Mouse (Mus musculus) lung, postnatal 0 days (tissue): ENCODE measurements around the gene Vegfb. TPM values are rescaled to one million over a fixed set of nuclear protein-coding genes. Genes with fewer than 3 reads are reported as not detected.

Experiments
- ATAC-seq: fragments of 200-750 bp; cut with Nextera tagmentation; 2 replicates; pipeline ENCODE4 v1.8.0; 2017; ENCODE audit warnings: moderate library complexity
- DNase-seq: peaks from one replicate; pipeline ENCODE4 v3.0.0-alpha.2; 2016; ENCODE audit warnings: low spot score
- H3K27ac ChIP-seq: fragments of 300-500 bp; sonication (generic); 2 replicates; pipeline ENCODE4 v1.5.1; 2014; ENCODE audit warnings: antibody characterized with exemption, mild to moderate bottlenecking, low read length, mixed read lengths
- H3K27me3 ChIP-seq: fragments of 300-500 bp; sonication (generic); replicated peaks from 2 replicates; pipeline ENCODE4 v1.6.1; 2014; ENCODE audit warnings: low read length, mixed read lengths; ENCODE audit not compliant: insufficient read depth
- H3K36me3 ChIP-seq: fragments of 300-500 bp; sonication (generic); 2 replicates; pipeline ENCODE4 v1.6.1; 2014; ENCODE audit warnings: low read length, mixed read lengths; ENCODE audit not compliant: insufficient read depth
- H3K4me1 ChIP-seq: fragments of 300-500 bp; sonication (generic); 2 replicates; pipeline ENCODE4 v1.6.1; 2014; ENCODE audit warnings: antibody characterized with exemption, low read depth, low read length, mixed read lengths; ENCODE audit not compliant: insufficient read depth
- H3K4me2 ChIP-seq: fragments of 300-500 bp; sonication (generic); replicated peaks from 2 replicates; pipeline ENCODE4 v1.6.1; 2014; ENCODE audit warnings: low read depth, mild to moderate bottlenecking, low read length, moderate library complexity, mixed read lengths
- H3K4me3 ChIP-seq: fragments of 300-500 bp; sonication (generic); 2 replicates; pipeline ENCODE4 v1.5.1; 2014; ENCODE audit warnings: low read depth, low read length
- H3K9ac ChIP-seq: fragments of 300-500 bp; sonication (generic); replicated peaks from 2 replicates; pipeline ENCODE4 v1.6.1; 2014; ENCODE audit warnings: low read depth, mild to moderate bottlenecking
- H3K9me3 ChIP-seq: fragments of 300-500 bp; sonication (generic); 2 replicates; pipeline ENCODE4 v1.6.1; 2016; ENCODE audit warnings: low read length, mixed read lengths
- CTCF ChIP-seq: IDR thresholded peaks from 2 replicates; pipeline ENCODE4 v1.5.1; 2016; ENCODE audit warnings: antibody characterized with exemption, mild to moderate bottlenecking
- EP300 ChIP-seq: IDR thresholded peaks from 2 replicates; pipeline ENCODE4 v1.6.1; 2016; ENCODE audit warnings: antibody characterized with exemption, mild to moderate bottlenecking, control low read depth
- WGBS: fragments of 180-500 bp; shearing (Covaris S2); extraction: QIAGEN DNeasy Blood & Tissue Kit; methylation state at CpG from one replicate; pipeline ENCODE4 v1.1.7; 2014; 5-methylcytosine and 5-hydroxymethylcytosine counted together
- polyA plus RNA-seq: library from polyadenylated mRNA; unstranded; fragments of >200 nt; fragmentation: Nextera tagmentation; extraction: Ambion mirVana; gene quantifications from 2 replicates; pipeline ENCODE4 v1.2.1, GENCODE M21; 2015

The Vegfb gene
- polyA plus RNA-seq, 1 experiment from 2014 or later = 27.1 TPM

GRCm38 (mm10) chr19:6979001-6979479 is 8.4 kb downstream of the Vegfb start:
- Histone ChIP-seq H3K9ac (peak overlapping the region; percentile 6; the same call in 1 of the 2 replicates), H3K9me3 (no peaks in the 10 kb centered on the region), H3K27ac (peak overlapping the region; percentile 45; the same call in 1 of the 2 replicates), H3K4me2 (peak overlapping the region; percentile 75), H3K27me3 (no peaks in the 10 kb centered on the region), H3K4me3 (peak overlapping the region; percentile 53), H3K36me3 (no peaks in the 10 kb centered on the region), H3K4me1 (peaks cover 16% of the 10 kb centered on the region)
- WGBS = 4% methylated on average over 11 of the region's 11 CpGs
- no peak for DNase-seq
- no peak for TF ChIP-seq EP300
- no peak for TF ChIP-seq CTCF
- ATAC-seq = no peak

- 39% methylated on average over 3 of the region's 3 CpGs for WGBS
- peaks cover 16% of the 10 kb centered on the region for H3K4me1 ChIP-seq
Observed at GRCm38 (mm10) chr19:6978639-6978974, 8.8 kb downstream of the Vegfb start.

GRCm38 (mm10) chr19:6977759-6978638 is 9.5 kb downstream of the Vegfb start:
- 76% methylated on average over 13 of the region's 13 CpGs for WGBS
- Histone ChIP-seq H3K4me1 (peaks cover 16% of the 10 kb centered on the region), H3K36me3 (no peaks in the 10 kb centered on the region), H3K9ac (no peak overlapping the region), H3K9me3 (no peaks in the 10 kb centered on the region), H3K27ac (no peak overlapping the region), H3K4me3 (no peak overlapping the region), H3K27me3 (no peaks in the 10 kb centered on the region), H3K4me2 (no peak overlapping the region)
- DNase-seq (no peak), ATAC-seq (no peak)
- TF ChIP-seq CTCF (no peak), EP300 (no peak)

More at GRCm38 (mm10) chr19:6978639-6978974, 8.8 kb downstream of the Vegfb start:
- no peak for ATAC-seq
- no peak for DNase-seq
- Histone ChIP-seq H3K9ac (no peak overlapping the region), H3K4me2 (no peak overlapping the region), H3K9me3 (no peaks in the 10 kb centered on the region), H3K27ac (no peak overlapping the region), H3K27me3 (no peaks in the 10 kb centered on the region), H3K36me3 (no peaks in the 10 kb centered on the region), H3K4me3 (no peak overlapping the region)
- TF ChIP-seq EP300 (no peak), CTCF (no peak)

- H3K9ac ChIP-seq = peak within 1 kb of the TSS; percentile 52
- ATAC-seq (no peak), DNase-seq (peak; percentile 84)
- peak within 1 kb of the TSS; percentile 88 for H3K4me2 ChIP-seq
- H3K4me3 ChIP-seq = peak within 1 kb of the TSS; percentile 64
- H3K9me3 ChIP-seq = no peaks in the 10 kb centered on the region
- H3K27ac ChIP-seq = peak within 1 kb of the TSS; percentile 39
- 0% methylated on average over 16 of the region's 16 CpGs for WGBS
- TF ChIP-seq EP300 (0 out of 2 replicates have a peak, but pooled peaks have one; percentile 14), CTCF (peak; percentile 57)
- peaks cover 12% of the 10 kb centered on the region for H3K4me1 ChIP-seq
- H3K36me3 ChIP-seq = no peaks in the 10 kb centered on the region
- H3K27me3 ChIP-seq = no peaks in the 10 kb centered on the region
Observed at GRCm38 (mm10) chr19:6975537-6976521, 11.6 kb downstream of the Vegfb start, which contains the start of gene Plcb3. Gene Plcb3, minus strand, starts transcription at chr19:6976470.

GRCm38 (mm10) chr19:6974211-6975205 is 12.9 kb downstream of the Vegfb start, which contains the start of gene Ppp1r14b:
Gene Ppp1r14b, plus strand, starts transcription at chr19:6974968.
- peak; percentile 89 for DNase-seq

More at GRCm38 (mm10) chr19:6974211-6975205, 12.9 kb downstream of the Vegfb start, which contains the start of gene Ppp1r14b:
- peaks cover 18% of the 10 kb centered on the region for H3K4me1 ChIP-seq
- peak within 1 kb of the TSS; percentile 64 for H3K4me3 ChIP-seq
- H3K9ac ChIP-seq = peak within 1 kb of the TSS; percentile 52
- peak within 1 kb of the TSS; percentile 88 for H3K4me2 ChIP-seq
- TF ChIP-seq EP300 (no peak), CTCF (no peak)
- H3K36me3 ChIP-seq = no peaks in the 10 kb centered on the region
- under 1% methylated on average over 66 of the region's 84 CpGs for WGBS
- ATAC-seq = peak; percentile 60
- H3K27me3 ChIP-seq = no peaks in the 10 kb centered on the region
- H3K27ac ChIP-seq = peak within 1 kb of the TSS; percentile 78
- no peaks in the 10 kb centered on the region for H3K9me3 ChIP-seq
